Mouse (Mus musculus): ENCODE measurements around the gene Ptprd.

DNA sequence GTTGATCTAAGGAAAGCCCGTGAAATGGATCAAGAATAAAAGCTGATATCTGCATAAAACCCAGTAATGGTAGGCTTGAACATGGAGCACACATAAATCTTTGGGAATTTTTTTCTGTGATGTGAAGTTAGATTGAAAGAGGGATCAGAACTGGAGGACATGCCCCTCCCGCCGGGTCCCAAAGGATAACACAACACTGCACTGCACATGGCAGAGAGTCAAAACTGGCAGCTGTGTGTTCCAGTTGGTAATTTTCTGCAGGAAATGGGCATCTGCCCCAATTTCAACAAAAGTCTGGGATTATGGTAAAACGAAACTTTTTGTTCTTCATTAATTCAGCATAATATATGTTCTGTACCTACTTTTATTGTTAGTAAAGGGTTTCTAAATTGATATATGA lies 1409.1 kb downstream of the Ptprd start:
- TF ChIP-seq CTCF (IDR thresholded peaks at IDR 0.05; ENCODE audit: control insufficient read depth, insufficient read depth, insufficient read length) (no peak), MYOG (IDR thresholded peaks at IDR 0.05; ENCODE audit: control insufficient read depth, extremely low read depth, insufficient read length) (no peak), FOSL1 (IDR thresholded peaks at IDR 0.05; ENCODE audit: insufficient read depth, low read length, poor library complexity, severe bottlenecking) (no peak)
